Mouse (Mus musculus) MEL-GATA-1-ER (cell line): ENCODE data around the gene Tnfaip3.
A peak's percentile ranks its signal among the peaks of the same experiment; 100 is the strongest.

Experiments
- DNase-seq: peaks from one replicate; pipeline ENCODE4 v3.0.0-alpha.2; 2012; ENCODE audit warnings: low read depth; ENCODE audit errors: extremely low read depth

The Tnfaip3 gene

DNA sequence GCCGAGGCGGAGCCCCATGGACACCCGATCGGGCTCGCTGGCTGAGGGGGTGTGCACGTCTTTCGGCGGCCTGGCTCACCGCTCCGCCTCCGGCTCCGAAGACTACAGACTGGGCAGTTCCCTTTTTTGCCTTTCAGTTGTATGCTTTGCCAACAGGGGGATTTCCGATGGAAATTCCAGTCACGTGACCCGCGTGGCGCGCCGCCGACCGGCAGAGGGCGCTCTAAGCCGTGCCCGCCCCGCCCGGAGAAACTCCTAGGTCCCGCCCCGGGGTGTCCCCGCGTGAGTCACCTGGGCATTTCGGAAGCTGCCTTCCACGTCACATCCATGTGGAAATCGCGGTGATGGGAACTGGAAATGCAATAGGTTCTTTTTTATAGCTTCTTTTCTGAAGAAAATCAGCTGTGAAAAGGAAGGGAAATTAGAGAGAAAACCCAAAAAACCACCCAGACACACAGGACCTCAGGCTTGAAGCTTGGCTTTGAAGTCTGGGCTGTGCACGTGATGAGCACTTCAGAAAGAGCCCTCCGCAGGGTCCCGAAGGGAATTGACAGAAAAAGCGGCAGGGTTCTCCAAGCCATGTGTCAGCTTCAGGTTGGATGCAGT, at the start of gene Tnfaip3:
Gene Tnfaip3, minus strand, starts transcription at position 401 of the 606 bp plus-strand sequence.
- DNase-seq, result peak; percentile 74

DNA sequence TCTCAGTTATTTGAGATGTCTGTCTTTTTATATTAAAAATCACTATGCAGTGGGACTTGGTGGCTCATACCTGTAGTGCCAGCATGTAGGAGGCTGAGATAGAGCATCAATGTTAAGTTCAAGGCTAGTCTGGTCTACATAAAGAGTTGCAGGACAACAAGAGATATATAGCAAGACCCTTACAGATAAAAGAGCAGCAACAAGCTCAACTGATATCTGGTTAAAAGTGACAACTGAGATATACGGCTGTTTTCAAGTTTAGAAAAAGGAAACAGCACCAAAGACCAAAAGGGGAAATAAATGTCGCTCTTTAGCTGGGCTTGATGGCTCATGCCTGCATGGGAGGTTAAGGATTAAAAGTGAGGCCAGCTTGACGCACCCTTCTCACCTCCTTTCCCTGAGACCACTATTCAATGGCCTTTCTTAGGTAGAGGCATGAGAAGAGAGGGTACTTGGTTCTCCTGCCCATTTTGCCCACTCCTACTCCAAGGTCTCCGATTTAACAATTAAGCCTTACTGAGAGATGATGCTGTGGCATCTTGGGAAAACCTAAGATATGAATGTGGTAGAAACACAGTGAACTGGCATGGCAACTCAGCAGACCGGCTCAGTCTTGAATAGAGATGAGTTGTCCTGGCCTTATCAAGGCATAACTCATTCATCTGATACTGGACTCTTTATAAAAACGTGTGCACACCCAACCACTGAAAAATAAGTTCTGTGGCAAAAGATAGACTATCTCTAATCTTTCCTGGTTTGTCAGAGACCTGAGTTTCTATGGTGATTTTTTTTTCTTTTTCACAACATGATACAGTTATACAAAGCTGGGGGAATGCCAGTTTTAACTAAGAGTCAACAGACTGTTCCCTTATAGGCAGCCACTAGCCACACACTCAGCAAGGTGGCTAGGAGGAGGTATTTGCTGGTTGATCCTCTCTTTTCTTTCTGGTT, 49.5 kb upstream of the Tnfaip3 start:
- peak; percentile 28 for DNase-seq

DNA sequence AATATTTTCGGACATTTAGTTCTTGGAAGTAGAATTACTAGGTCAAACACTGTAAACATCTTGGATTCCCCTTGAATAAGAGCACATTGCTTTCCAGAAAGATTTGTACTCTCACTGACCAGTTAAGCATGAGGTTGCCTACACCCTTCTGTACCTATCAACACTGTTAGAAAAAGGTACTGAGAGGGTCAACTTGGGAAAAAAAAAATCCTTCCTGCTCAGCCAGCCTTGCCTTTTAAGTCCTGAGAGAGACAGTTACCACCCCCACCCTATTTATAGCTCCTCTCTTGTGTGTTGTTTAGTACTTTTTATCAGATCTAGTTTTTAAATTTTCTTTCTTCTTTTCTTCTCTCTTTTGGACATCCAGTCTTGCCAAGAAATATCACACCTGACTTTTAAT, 48.2 kb upstream of the Tnfaip3 start:
- DNase-seq, result no peak

DNA sequence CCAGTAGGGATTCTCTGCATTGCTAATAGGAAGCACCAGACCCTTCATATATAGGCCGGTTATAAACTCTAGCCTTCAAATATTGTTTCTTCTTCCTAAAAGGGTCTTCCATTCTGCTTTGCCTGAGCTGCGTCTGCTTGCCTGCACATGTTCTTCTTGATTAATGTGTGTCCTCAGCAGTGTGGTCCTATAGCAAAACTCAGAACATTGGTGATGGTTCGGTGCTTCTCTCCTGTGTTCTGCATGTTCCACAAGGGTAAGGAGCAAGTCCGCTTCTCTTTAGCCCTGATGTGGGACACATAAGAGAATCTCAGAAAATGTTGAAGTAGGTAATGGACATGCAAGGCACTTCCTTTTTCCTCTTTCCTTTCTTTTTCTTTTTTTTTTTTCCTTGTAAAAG, 47.8 kb upstream of the Tnfaip3 start:
- DNase-seq, result no peak

DNA sequence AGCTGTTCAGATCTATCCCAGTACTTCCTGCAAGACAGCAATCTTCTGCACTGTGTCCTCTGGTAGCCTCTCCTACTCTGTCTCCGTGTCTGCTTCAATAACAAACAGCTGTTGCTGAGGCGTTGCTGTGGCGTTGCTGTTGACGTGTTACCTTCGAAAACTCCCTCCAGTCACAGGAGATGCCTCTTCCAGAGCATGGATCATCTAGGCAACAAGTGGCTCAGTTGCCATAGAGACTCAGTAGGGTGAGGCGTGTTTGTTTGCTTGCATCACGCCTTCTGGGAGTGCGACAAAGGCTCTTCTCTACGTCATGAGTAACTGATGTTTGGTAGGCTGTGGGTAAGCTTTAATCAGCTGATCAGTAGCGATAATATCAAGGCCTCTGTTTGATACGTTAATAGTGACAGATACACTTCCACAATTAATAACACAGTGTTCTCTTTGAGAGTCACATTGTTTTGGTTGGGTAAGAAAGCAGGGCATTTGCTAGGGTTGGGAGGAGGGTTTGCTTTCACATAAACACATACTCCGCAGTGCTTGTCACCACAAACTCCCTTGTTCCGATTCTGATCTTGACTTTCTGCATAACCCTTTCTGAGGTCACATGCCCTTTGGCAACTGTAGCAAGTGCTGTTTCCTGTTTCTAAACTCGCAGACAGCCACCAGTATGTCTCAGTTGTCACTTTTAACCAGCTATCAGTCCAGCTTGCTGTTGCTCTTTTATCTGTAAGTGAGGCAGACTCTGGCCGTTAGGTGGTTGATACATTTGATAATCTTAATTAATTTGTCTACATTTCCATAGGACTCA, 46.8 kb upstream of the Tnfaip3 start:
- DNase-seq, result no peak

DNA sequence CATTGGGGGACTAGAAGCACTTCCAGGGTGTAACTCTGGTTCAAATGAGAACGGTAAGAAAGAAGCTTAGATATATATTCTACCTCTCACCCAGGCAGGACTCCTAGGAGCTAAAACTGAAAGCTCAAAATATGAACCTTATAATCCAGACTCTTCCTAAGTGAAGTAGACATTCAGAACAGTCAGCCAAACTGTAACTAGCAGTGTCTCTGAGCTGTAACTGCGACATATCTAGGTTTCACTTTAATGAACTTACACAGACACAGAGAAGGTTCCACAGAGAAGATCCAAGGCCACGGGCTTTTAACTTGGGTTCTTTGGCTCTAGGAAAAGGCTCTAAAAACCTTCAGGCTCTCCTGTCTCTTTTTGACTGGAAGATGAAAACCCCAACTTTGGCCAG, 45.7 kb upstream of the Tnfaip3 start:
- DNase-seq, result no peak

DNA sequence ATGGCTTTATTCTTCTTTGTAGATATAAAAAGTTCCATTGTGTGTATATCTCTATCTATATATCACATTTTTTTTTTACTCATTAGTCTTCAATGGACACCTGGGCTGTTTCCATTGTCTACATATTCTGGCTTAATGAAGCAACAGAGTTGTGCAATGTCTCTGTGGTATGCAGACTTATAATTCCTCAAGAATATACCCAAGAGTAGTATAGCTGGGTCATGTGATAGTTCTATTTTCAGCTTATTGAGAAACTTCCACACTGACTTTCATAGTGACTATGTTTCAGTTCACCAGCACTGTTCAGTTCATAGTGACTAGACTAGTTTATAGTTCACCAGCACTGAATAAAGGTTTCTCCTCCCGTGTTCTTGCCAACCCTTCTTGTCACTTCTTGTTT, 38.1 kb upstream of the Tnfaip3 start:
- no peak for DNase-seq

DNA sequence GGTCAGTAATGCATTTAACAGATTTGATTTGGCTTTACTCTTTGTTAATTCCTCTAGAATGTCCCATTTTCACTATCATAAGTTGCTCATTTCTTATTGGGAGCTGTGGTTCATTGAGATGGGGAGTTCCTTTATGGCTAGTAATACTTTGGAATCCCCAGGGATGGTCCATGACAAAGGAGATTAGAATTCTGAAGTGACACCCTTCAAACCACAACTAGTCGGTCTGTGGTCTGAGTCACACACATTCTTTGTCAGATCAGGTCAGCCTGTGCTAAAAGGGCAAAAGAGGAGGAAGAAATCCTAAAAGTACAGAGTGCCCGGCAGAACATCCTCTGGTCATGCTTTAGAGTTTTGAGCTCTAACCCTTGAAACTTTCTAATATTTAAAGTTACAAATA, 30.5 kb upstream of the Tnfaip3 start:
- DNase-seq, result no peak

DNA sequence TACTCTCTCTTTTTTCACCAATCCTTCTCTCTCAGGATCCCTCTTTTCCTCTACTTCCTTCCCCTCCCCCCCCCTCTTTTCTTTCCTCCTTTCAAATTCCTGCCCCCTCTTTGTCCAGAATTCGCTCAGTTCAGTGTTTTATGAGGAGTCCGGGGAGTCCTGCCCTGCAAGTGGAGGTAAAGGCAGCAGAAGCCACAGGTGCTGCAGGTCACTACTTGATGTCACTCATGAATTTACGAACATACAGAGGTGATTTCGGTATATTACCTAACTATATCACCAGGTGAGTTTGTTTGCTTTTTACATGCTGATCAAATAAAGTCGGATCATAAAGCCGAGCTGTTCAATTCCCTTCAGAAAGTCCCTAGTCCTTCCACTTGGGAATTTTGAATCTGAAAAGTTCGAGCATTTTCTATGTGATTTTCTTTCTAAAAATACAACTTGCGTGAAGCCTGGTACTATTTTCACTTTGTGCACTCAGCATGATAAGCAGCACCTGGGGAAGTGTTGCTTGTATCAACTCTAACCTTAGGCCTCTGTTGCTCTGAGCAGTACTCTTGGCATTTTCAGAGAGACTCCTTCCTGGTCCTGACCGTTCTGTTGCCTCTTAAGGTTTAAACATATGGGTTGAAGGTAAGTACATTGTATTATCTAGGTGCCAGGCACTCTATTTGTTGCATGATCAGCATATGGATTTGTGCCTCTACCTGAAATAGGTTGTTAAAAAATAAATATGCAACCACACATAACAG, 29.5 kb upstream of the Tnfaip3 start:
- no peak for DNase-seq

DNA sequence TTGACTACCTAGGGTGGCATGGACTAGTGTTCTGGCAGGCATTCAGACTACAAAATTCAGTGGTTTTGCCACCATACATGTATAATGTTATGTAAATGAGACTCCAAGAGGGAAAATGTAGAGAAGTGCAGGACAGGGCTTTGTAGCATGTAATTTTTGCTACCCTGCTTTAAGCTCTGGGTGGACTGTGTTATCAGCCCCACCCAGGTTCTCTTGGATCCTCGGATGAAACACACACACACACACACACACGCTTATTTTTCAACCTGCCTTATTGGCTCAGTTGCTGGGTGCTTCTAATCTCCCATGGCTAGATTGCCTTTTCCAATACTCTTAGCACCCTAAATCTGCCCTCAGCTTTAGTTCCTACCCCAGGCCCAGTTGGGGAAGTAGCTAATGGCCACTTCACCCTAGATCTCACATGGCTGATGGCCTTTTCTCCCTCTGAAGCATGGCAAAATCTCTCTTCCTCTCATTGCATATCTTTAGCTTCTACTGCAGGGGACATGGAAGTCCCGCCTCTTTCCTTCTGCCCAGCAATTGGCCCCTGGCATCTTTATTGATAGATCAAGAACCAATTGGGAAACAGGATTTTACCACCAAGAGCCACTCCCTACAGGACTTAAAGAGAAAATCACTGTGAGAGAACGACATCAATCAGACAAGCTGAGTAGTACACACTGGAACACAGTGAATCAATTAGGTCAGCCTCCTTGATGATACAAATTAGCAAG, 28.2 kb upstream of the Tnfaip3 start:
- DNase-seq, result peak; percentile 82

DNA sequence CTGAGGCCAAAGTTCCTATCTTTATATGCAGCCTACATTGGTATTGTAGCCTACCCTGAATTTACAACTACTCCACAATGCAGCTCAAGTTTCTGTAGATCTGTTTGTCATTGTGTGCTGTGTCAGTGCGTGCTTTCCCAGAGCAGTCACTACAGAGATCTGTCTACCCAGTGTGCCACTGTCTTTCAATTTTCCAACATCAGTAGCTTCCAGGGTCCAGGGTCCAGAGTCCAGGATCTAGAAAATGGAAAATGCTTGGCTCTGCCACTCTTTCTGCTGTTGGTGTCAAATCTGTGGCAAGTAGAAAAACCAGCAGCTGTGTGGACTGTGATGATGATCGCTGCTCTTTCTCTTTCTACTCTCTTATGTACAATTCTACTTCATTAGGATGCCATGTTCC, 24.7 kb upstream of the Tnfaip3 start:
- DNase-seq, result no peak

DNA sequence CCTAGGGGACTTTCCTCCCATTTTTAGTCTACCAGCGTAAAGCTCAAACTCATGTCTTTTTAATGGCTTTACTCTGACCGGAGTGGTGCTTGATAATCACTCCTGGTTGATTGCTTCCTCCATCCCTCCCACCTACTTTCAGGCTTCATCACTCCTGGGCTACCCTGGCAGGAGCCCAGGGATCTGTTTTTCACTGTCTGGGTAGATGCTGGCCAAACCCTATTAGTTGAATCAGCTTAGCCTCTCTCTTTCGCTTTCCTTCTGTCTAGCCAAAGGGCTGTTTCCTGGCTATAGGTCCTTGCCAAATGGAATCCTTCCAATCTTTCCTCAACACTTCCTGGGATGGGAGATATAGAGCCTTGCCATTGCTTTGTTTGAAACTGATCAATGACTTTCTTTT, 19.3 kb upstream of the Tnfaip3 start:
- DNase-seq, result no peak

DNA sequence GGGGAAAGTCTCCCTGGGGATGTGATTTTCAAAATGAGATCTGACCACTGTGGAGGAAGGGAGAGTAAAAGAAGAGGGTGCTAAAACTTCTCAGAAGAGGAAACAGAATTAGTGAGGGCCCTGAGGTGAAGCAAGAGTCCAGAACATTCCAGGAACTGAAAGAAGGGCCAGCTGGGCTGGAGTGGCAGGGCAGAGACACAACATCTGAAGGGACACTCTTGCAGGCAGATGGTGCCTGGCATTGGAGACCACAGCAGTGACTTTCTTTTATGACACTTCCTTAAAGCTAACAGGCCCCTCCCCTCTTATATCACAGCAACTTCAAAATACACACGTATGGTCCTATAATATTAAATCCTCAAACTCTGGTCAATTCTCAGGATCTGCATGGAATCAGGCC, 18.2 kb upstream of the Tnfaip3 start:
- no peak for DNase-seq

DNA sequence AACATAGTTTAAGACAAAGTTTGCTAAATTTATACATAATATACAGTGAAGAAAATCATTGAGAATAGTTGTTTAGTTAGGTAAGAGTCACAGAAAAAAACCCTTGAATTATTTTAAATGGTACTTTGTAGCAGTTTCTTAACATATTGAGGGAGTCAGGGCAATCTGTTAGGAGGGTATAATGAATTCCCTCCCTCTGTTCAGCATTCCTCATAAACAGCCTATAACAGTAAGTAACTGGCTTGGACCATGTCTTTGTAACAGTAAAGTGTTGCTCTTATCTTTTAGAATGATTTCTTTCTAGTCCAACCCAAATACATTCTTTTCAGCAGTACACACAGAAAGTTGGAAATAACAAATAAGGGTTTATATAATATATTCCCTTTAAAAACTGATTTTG, 16.4 kb upstream of the Tnfaip3 start:
- no peak for DNase-seq

DNA sequence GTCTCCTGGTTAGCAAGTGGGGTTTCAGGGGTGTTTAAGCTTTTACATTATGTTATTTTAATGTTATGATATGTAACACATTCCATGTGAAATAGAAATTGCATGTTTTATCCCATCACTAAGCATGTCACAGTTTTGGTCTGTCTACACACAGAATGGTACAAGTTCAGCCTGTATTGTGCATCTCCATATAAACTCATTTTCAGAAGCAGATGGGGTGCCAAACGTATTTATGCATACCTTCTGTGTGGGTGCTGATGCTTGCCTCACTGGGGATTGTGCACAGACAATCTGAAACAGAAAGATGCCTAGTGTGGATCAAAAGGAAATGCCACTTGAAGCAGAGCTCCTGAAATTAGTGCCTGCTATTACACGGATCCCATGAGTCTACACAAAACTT, 15.2 kb upstream of the Tnfaip3 start:
- no peak for DNase-seq

DNA sequence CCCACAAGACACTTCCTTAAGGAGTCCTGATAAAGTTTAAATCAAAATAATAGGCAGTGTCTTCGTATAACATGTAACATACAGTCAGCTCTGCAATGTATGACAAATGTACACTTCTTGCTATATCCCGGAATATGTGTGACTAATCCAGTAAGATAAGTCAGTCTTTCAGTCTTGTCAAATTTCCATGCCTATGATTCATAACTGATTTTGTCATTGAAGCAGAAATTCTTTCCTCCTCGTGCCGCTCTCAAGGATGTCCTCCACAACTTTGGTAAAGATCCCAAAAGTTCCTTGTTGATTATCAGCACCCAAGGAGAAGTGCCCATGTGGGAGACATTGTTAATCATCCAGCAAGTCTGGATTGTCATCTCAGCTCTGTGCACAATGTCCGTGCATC, 11.3 kb upstream of the Tnfaip3 start:
- no peak for DNase-seq

DNA sequence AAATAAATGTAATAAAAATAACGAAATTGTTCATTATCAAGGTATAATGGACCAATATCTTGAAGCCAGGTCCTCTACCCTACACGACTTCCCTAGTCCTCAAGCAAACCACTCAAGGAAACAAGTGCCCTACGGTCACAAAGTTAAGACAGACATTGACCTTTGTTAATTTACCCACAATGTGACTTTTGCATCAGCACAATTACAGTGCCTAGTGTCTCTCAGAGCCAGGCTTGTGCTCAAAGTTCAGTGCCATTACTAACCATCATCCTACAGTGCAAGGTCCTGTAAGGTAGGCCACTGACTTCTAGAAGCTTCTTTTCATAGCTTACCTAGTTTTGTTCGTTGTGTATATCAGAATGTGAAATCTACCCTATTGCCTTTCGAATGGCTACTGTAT, 8.9 kb upstream of the Tnfaip3 start:
- DNase-seq, result no peak

DNA sequence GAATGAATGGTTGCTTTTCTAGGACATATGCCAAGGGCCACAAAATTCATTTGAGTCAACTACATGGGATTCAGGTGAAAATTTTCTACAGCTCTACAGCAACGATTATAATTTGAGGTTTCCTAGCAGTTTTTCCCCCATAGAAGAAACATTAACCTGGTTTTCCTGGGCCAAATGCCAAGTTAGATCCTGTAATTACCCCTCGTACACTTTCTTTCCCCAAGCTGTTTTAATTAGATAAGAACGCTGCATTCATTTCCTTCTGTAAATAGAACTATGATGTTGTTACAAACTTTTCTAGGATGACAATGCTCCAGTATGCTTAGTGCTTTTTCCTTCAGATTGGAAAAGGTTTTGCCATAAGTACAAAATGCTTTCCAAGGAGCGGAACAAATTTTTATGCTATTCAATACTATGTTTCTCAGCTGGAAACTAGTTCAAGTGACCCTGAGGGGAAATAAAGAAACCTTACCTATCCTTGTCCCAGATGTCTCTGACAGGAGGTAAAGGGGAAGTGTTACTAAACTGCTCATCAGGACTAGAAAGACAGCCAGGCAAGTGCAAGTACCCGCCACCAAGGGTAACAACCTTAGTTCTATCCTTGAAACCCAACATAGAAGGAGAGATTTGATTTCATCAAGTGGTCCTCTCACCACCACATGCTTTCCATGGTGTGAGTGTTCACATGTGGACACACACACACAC, 8.3 kb upstream of the Tnfaip3 start:
- peak; percentile 71 for DNase-seq

DNA sequence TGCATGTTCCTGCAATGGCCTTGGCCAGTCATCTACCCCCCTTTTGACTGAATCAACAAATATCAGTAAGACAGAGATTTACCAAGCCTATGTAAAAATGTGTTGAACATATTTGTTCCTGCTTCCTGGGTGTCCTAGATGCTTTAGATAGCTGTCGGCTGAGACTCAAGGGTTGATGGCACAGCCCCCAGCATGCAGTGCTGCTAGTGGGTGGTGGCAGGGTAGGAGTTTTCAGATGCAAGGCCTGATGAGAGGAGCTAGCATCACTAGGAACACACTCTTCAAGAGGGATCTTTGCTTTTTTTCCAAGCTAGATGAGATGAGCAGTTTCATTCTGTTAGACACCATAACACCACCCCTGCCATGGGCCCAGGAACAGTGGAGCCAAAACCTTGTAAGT, 6.8 kb upstream of the Tnfaip3 start:
- no peak for DNase-seq

DNA sequence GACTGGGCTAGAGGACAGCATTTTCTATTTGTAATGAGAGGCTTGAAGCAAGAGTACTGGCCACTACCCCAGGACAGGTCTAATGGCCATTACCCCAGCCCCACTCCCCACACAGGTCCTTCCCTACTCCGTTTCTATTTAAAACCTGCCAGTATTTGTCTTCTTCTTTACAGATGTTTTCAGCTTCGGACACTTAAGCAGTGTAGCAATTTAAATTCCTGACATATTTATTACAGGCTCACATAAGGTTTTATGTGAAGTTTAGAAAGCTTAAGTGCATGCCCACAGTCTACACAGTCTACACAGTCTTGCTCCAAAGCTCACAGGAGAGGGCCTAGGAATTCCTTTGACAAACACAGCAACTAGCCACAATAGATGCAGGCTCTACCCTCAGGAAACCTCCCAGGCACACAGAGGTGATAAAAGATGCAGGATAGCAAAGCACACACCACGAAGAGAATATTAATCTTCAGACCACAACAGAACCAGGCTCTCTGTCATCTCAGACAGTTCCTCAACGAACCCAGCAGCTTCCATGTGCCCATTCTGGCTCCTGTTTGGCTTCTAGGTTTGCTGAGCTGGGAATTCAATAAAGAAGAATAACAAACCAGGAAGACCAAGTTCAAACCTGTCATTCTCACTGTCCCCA, 1.5 kb upstream of the Tnfaip3 start:
- DNase-seq, result no peak
